Mouse (Mus musculus) heart, adult 2 months (tissue): Measurements from ENCODE around the gene Lypd6. TPM values are rescaled to one million over a fixed set of nuclear protein-coding genes. Genes with fewer than 3 reads are reported as not detected.

Source experiments
- DNase-seq, 2 experiments: peaks; one replicate each; pipeline ENCODE4 v3.0.0; 2021
- H3K27ac ChIP-seq: fragments of 200-600 bp; 2 replicates; pipeline ENCODE4 v1.8.1; 2022
- H3K27me3 ChIP-seq: fragments of 200-500 bp; 2 replicates; pipeline ENCODE4 v1.6.1; 2012; ENCODE audit warnings: mild to moderate bottlenecking, low read length, inconsistent platforms, mixed read lengths; ENCODE audit not compliant: control insufficient read depth, insufficient read depth
- H3K36me3 ChIP-seq: fragments of 200-500 bp; 2 replicates; pipeline ENCODE4 v1.6.1; 2012; ENCODE audit warnings: low read length, inconsistent platforms; ENCODE audit not compliant: control insufficient read depth, insufficient read depth
- H3K4me1 ChIP-seq: fragments of 200-500 bp; 2 replicates; pipeline ENCODE4 v1.6.1; 2011; ENCODE audit warnings: low read length; ENCODE audit not compliant: control insufficient read depth, insufficient read depth
- H3K4me3 ChIP-seq: fragments of 200-600 bp; 2 replicates; pipeline ENCODE4 v1.8.1; 2022
- H3K79me2 ChIP-seq: fragments of 200-500 bp; replicated peaks from 2 replicates; pipeline ENCODE4 v1.6.1; 2012; ENCODE audit warnings: mild to moderate bottlenecking, inconsistent platforms, low read length, moderate library complexity, mixed read lengths; ENCODE audit not compliant: control insufficient read depth, insufficient read depth
- H3K9ac ChIP-seq: fragments of 200-500 bp; 2 replicates; pipeline ENCODE4 v1.6.1; 2012; ENCODE audit warnings: low read depth, mild to moderate bottlenecking, control low read depth, inconsistent platforms, low read length, mixed read lengths
- CTCF ChIP-seq: fragments of 200-600 bp; IDR thresholded peaks from 2 replicates; pipeline ENCODE4 v1.8.1; 2022; ENCODE audit warnings: antibody characterized with exemption, mild to moderate bottlenecking, moderate library complexity
- EP300 ChIP-seq: fragments of 200-500 bp; IDR thresholded peaks from 2 replicates; pipeline ENCODE4 v1.6.1; 2011; ENCODE audit warnings: low read depth, low read length, control low read depth; ENCODE audit not compliant: insufficient read depth
- POLR2A ChIP-seq: fragments of 200-500 bp; IDR thresholded peaks from 2 replicates; pipeline ENCODE4 v1.6.1; 2011; ENCODE audit warnings: mild to moderate bottlenecking, low read depth, low read length, control low read depth; ENCODE audit not compliant: insufficient read depth
- WGBS: fragments of 180-500 bp; shearing (Covaris S2); methylation state at CpG from one replicate; pipeline ENCODE4 v1.1.7; 2018; 5-methylcytosine and 5-hydroxymethylcytosine counted together
- intact Hi-C: fragments of 180-260 bp; cut with DNase I; formaldehyde crosslinking; loops from one replicate; pipeline ENCODE4 v1.15.1; 2025
- long read RNA-seq: library from polyadenylated mRNA; stranded (forward); transcript quantifications from one replicate; pipeline ENCODE4 v2.0.0, GENCODE M21; 2021
- polyA plus RNA-seq: library from polyadenylated mRNA; depleted of rRNA; stranded (reverse); fragments of >200 nt; gene quantifications from 2 replicates; pipeline ENCODE4 v1.2.3, GENCODE M21; 2012; rRNA removed
- total RNA-seq, 2 experiments: library from RNA; stranded (reverse); gene quantifications; 2 replicates each; pipeline ENCODE4 v1.2.3; 2021

The Lypd6 gene
- total RNA-seq (under 1 TPM; 0.32 to 0.63 TPM), polyA plus RNA-seq (0.09 and 0.78 TPM in 2 replicates)
- long read RNA-seq, result 0 reads

DNA sequence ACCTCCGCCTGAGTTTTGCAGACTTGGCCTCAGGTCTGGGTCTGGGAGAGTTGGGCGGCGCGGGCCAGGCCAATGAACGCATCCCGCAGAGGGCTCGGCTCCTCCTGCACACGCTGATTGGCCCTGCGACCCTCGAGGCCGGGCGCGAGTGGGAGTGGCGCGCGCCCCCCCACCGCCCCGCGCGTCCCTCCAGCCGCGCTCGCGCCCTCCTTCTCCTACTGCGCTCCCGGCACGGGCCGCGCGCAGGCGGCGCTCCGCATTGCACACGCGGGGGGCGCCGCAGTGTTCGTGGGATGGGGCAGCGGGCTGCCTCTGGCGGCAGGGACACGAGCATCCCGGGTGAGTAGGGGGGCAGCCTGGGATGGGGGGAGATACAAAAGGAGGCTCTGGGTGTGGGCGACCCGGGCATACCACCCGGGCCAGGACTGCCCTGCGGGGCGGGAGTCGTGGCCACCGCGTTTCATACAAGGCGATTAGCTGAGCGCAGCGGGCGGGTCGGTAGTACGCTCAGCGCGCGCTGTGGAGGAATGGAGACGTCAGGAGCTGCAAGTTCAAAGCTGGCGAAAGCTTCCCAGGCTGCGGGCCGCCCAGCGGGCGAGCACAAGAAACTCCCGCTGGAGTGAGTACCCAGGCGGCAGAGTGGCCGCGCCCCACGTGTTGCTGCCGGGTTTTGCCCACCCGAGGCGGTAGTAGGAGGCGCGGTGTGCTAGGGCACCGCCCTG, at the start of gene Lypd6:
Gene Lypd6, plus strand, starts transcription at position 184 of the 722 bp plus-strand sequence.
- Histone ChIP-seq H3K27me3 (no peaks in the 10 kb centered on the region; the same call in 1 of the 2 replicates), H3K27ac (no peak within 1 kb of the TSS), H3K79me2 (no peaks in the 10 kb centered on the region), H3K36me3 (no peaks in the 10 kb centered on the region), H3K9ac (peak within 1 kb of the TSS; percentile 23; the same call in 1 of the 2 replicates), H3K4me1 (no peaks in the 10 kb centered on the region), H3K4me3 (peak within 1 kb of the TSS; percentile 39)
- TF ChIP-seq POLR2A (no peak), CTCF (0 out of 2 replicates have a peak, but pooled peaks have one; percentile 10), EP300 (no peak)
- peak; percentile 42 to 65 for DNase-seq
- WGBS, result 1% methylated on average over 74 of the region's 76 CpGs
- intact Hi-C loops, result no loop called here

DNA sequence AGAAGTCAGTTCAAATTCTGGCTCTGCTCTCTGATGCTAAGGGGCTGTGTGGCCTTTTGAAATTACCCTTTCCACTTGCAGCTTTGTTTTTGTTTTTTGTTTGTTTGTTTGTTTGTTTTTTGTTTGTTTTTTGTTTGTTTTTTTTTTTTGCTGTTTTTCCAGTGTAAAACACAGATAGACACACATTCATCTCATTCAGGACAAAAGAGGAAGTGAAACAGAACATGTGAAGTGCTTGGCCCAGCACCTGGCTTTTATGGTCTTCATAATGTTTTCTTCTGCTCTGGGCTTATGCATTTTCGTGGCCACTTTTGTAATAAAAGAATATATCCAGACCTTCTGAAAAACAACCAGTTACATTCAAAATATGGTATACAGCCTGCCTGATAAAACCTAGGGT, 46.8 kb upstream of the Lypd6 start:
- H3K9ac ChIP-seq, result no peak overlapping the region
- no peaks in the 10 kb centered on the region for H3K4me1 ChIP-seq
- WGBS, result 72% methylated on average over 1 of the region's 1 CpGs
- no peaks in the 10 kb centered on the region for H3K79me2 ChIP-seq
- no peak for TF ChIP-seq POLR2A
- TF ChIP-seq CTCF, result no peak
- TF ChIP-seq EP300, result no peak
- H3K27ac ChIP-seq, result no peak overlapping the region
- DNase-seq, result no peak
- intact Hi-C loops, result no loop called here
- no peak overlapping the region for H3K4me3 ChIP-seq
- no peaks in the 10 kb centered on the region for H3K36me3 ChIP-seq
- no peaks in the 10 kb centered on the region for H3K27me3 ChIP-seq

DNA sequence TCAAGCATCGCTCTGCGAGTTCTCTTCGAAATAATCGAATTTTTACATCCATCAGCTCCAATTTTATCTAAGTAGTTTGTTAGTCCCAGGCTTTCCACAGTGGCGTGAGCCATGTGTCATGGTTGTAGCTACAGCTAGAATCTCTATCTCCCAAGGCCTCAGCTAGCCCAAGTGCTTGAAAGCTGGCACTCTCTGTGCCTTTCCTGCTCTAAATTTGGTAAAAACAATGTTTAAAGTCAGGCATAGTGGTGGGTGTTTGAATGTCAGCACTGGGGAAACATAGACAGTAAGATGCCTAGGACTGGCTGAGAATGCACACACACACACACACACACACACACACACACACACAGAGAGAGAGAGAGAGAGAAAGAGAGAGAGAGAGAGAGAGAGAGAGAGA, 40.7 kb upstream of the Lypd6 start:
- Histone ChIP-seq H3K79me2 (no peaks in the 10 kb centered on the region), H3K9ac (no peak overlapping the region), H3K4me3 (no peak overlapping the region), H3K4me1 (no peaks in the 10 kb centered on the region), H3K27ac (no peak overlapping the region), H3K36me3 (no peaks in the 10 kb centered on the region), H3K27me3 (no peaks in the 10 kb centered on the region)
- intact Hi-C loops, result no loop called here
- TF ChIP-seq CTCF (no peak), EP300 (no peak), POLR2A (no peak)
- 85% methylated on average over 5 of the region's 5 CpGs for WGBS
- DNase-seq, result no peak

DNA sequence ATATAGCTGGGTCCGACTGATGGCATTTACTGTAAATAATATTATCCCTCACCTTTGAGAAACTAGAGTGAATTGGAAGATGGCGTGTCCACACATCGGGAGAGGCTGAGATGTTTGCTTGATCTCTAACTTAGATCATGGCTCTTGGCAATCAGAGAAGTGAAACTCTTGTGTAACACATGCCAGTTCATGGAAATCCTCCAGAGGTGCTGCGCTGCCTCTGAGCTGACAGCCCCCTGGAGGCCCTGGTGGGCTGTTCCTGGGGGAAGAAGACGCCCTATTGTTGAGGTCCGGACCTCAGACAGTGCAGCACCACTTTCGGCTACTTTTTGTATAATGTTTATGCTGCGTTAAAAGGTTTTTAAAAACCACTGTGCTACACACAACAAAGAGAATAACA, 37.3 kb upstream of the Lypd6 start:
- 73% methylated on average over 8 of the region's 8 CpGs for WGBS
- DNase-seq, result no peak

DNA sequence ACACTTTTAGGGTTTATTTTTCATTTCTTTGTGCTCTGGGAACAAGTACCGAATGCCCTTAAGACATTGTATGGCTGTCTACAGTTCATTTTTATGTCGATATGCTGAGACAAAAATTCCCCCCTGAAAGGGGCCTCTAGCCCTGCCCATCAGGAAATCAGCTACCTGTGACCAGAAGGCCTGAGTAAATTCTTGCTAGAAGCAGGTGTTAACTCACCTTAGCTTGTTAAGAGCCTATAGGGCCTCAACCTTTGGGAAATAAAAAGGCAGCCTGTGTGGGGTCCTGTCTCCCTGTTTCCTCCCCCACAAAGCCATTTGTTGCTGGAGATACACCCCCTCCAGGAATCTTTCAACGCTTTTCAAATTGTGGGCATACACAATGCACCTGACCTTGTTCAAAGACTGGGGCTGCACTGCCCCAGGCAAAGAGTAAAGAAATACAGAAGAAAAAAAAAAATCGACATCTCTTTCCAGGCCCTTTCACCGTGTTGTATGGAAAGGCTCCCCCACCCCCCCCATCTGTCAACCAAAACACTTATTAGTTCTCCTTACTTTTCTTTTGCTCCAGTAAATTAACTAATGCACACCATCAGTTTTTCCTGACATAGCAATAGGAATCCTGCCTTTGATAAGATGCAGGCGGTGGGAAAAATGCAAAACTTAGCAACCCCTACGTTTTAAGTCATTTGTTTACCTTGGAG, 21.9 kb upstream of the Lypd6 start:
- intact Hi-C loops, result no loop called here
- Histone ChIP-seq H3K27me3 (no peaks in the 10 kb centered on the region), H3K9ac (no peak overlapping the region), H3K4me1 (no peaks in the 10 kb centered on the region), H3K27ac (no peak overlapping the region), H3K4me3 (no peak overlapping the region), H3K36me3 (no peaks in the 10 kb centered on the region), H3K79me2 (no peaks in the 10 kb centered on the region)
- WGBS, result 60% methylated on average over 7 of the region's 7 CpGs
- TF ChIP-seq POLR2A (no peak), EP300 (no peak), CTCF (no peak)
- no peak for DNase-seq

More for the DNA sequence above, 37.3 kb upstream of the Lypd6 start:
- Histone ChIP-seq H3K27ac (no peak overlapping the region), H3K79me2 (no peaks in the 10 kb centered on the region), H3K4me1 (no peaks in the 10 kb centered on the region), H3K4me3 (no peak overlapping the region), H3K9ac (no peak overlapping the region), H3K36me3 (no peaks in the 10 kb centered on the region), H3K27me3 (no peaks in the 10 kb centered on the region)
- intact Hi-C loops, result no loop called here
- TF ChIP-seq CTCF (no peak), POLR2A (no peak), EP300 (no peak)
